Mouse (Mus musculus): ENCODE measurements around the gene Lmx1a. TPM values are rescaled to one million over a fixed set of nuclear protein-coding genes. Genes with fewer than 3 reads are reported as not detected.

The Lmx1a gene
- polyA plus RNA-seq, 1 experiment from 2014 or later, result 3.5 TPM

DNA sequence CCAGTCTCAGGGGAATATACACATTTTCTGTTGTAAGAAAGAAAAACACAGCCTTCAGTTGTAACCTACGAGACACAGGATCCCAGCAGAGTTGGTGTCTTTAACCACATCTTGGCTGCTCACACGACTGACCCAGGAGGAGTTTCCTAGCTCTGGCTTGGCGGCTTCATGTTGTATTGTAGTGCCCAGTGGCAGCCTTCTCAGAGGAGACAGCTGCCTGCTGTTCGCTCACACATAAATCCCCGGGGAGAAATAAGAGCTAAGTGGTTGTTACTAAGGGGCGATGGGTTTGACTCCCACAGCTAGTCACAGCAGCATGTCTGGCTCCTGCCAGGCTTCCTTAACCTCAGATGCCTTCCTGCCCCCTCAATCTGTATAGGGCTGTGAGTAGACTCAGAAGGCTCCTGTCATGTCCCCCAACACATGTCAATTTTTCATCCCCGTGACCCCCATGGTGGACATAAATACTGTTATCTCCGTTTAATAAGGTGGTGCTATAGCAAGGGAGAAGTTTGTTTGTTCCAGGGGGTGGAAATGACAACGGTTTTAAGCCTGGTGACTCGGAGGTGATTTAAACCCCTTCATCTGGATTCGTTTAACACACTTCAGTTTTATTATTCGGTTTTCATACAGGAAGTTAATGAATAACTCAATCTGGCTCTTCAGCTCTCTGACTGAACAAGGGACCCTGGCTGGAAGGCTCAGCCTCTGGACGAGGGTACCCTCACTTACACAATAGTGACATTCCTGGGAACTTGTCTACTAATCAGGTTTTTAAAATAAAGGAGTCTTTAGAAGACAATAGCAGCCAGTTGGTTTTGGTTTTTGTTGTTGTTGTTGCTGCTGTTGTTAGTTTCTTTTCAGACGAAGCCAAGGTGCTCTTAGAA lies 65.8 kb downstream of the Lmx1a start:
- Histone ChIP-seq H3K27ac (ENCODE audit: poor library complexity, severe bottlenecking) (no peak overlapping the region), H3K27me3 (replicated peaks) (peaks cover 8% of the 10 kb centered on the region; the same call in 1 of the 2 replicates), H3K9ac (no peak overlapping the region), H3K4me3 (no peak overlapping the region), H3K4me1 (replicated peaks) (no peaks in the 10 kb centered on the region), H3K36me3 (no peaks in the 10 kb centered on the region), H3K9me3 (replicated peaks) (no peaks in the 10 kb centered on the region), H3K4me2 (no peak overlapping the region)
- ATAC-seq (ENCODE audit: insufficient number of reproducible peaks, low FRiP score), result no peak
- 31% methylated on average over 14 of the region's 14 CpGs for WGBS

DNA sequence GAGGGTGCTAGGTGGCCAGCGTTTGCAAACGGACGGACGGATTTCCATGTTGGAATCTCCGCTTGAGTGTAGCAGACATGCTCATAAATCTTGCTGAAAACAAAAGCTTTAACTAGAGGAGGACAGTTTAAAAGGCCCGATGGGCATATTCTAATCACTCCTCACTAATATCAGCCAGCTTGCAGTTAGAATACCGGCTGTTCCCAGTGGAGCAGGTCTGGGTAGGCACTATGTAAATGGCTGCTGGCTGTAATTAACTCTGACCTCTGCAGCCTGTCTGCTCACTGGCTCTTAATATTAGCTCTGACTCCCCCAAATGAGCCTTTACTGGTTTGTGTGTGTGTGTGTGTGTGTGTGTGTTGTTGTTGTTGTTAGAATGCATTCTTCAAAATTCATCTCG lies 69.2 kb downstream of the Lmx1a start:
- Histone ChIP-seq H3K27ac (ENCODE audit: poor library complexity, severe bottlenecking) (no peak overlapping the region), H3K4me1 (replicated peaks) (no peaks in the 10 kb centered on the region; the same call in 1 of the 2 replicates), H3K27me3 (replicated peaks) (peaks cover 28% of the 10 kb centered on the region), H3K9ac (no peak overlapping the region), H3K9me3 (replicated peaks) (no peaks in the 10 kb centered on the region), H3K4me3 (no peak overlapping the region), H3K36me3 (no peaks in the 10 kb centered on the region), H3K4me2 (no peak overlapping the region)
- no peak for ATAC-seq (ENCODE audit: insufficient number of reproducible peaks, low FRiP score)
- WGBS, result 76% methylated on average over 8 of the region's 8 CpGs

DNA sequence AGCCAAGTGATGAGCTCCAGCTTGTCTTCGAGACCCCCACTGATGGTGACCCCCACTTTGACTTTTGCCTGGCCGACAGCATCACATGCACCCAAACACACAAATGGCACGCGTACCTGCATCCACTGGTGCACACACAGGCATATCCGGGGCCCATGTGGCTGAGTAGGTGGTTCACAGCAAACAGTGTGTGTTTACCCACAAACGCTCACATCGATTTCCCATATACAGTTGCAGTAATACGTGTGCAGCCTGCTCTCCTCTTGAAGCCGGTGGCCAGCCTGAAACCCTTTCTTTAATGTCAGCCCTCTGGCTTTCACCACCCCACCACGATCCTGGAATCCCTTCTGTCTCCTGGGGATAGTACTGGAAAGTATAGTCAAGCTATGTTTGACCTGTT lies 71.3 kb downstream of the Lmx1a start:
- Histone ChIP-seq H3K4me1 (replicated peaks) (no peaks in the 10 kb centered on the region; the same call in 1 of the 2 replicates), H3K4me3 (no peak overlapping the region), H3K9ac (no peak overlapping the region), H3K27me3 (replicated peaks) (peaks cover 31% of the 10 kb centered on the region), H3K4me2 (no peak overlapping the region), H3K36me3 (no peaks in the 10 kb centered on the region), H3K27ac (ENCODE audit: poor library complexity, severe bottlenecking) (no peak overlapping the region), H3K9me3 (replicated peaks) (no peaks in the 10 kb centered on the region)
- WGBS, result 77% methylated on average over 10 of the region's 10 CpGs
- ATAC-seq (ENCODE audit: insufficient number of reproducible peaks, low FRiP score), result no peak

DNA sequence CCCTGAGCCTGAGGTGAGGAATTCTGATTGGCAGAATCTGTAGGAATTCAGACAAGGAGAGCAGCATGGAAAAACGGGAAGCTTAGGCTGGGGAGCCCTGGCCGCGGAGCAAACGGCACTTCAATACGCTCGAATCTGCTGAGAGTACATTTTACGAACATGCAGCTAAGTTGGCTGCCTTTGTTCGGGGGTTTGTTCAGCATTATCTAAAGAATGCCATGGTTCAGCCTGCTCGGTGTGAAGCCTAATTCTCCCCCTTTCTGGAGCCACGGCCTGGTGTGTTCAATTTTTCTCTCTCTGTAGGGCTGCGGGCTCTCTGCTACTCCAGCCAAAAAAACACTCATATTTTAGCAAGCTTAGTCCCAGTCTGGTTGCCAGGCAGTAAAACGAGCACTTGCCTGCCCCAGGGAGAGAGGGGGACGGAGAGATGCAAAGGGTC lies 72.8 kb downstream of the Lmx1a start:
- no peak overlapping the region for H3K9ac ChIP-seq
- H3K4me1 ChIP-seq (replicated peaks), result no peaks in the 10 kb centered on the region; the same call in 1 of the 2 replicates
- H3K27ac ChIP-seq (ENCODE audit: poor library complexity, severe bottlenecking), result no peak overlapping the region
- no peaks in the 10 kb centered on the region for H3K9me3 ChIP-seq (replicated peaks)
- no peaks in the 10 kb centered on the region for H3K36me3 ChIP-seq
- no peak for ATAC-seq (ENCODE audit: insufficient number of reproducible peaks, low FRiP score)
- H3K4me2 ChIP-seq, result peak overlapping the region; percentile 38
- peaks cover 31% of the 10 kb centered on the region for H3K27me3 ChIP-seq (replicated peaks)
- H3K4me3 ChIP-seq, result no peak overlapping the region
- 23% methylated on average over 13 of the region's 13 CpGs for WGBS

DNA sequence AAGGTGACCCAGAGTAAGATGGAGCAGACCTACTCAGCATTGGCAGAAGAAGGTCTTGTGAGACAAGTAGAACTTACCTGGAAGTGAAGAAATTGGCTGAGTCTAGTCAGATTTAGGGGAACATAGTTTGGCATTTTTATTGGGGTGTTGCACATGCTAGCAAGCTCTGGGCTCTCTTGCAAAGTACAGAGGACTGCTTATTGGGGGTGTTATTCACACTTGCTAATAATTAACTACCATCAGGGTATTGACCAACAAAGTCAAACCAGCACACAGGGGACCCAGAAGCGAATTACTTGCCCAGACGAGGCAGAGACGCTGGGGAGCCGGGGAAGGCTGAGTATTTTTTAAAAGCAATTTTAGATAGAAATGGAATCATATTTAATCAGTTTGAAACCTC lies 77.6 kb downstream of the Lmx1a start:
- Histone ChIP-seq H3K9me3 (replicated peaks) (no peaks in the 10 kb centered on the region), H3K36me3 (no peaks in the 10 kb centered on the region), H3K27ac (ENCODE audit: poor library complexity, severe bottlenecking) (no peak overlapping the region), H3K9ac (no peak overlapping the region), H3K4me3 (no peak overlapping the region), H3K4me1 (replicated peaks) (no peaks in the 10 kb centered on the region; the same call in 1 of the 2 replicates), H3K4me2 (no peak overlapping the region), H3K27me3 (replicated peaks) (peaks cover 18% of the 10 kb centered on the region)
- 72% methylated on average over 4 of the region's 4 CpGs for WGBS
- ATAC-seq (ENCODE audit: insufficient number of reproducible peaks, low FRiP score), result no peak

DNA sequence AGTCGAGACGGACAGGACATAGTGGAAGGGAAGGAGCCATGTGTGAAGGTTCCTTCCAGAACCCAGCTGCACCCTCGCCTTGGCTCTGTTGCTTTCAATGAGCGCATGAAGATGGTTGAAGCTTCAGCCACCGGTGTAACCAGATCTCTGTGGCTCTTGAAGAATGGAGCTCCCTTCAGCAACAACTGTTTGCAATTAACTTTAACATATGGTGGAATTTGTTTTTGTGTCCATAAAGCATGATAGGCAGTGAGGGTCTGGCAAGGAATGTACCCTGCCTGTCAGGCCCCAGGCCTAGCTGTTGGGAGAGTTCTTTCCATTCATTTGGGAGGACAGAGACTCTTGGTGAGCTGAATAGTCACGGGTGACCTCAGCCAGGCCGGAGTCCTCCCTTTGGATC lies 81.4 kb downstream of the Lmx1a start:
- ATAC-seq (ENCODE audit: insufficient number of reproducible peaks, low FRiP score), result no peak
- Histone ChIP-seq H3K27ac (ENCODE audit: poor library complexity, severe bottlenecking) (no peak overlapping the region), H3K4me1 (replicated peaks) (no peaks in the 10 kb centered on the region)

DNA sequence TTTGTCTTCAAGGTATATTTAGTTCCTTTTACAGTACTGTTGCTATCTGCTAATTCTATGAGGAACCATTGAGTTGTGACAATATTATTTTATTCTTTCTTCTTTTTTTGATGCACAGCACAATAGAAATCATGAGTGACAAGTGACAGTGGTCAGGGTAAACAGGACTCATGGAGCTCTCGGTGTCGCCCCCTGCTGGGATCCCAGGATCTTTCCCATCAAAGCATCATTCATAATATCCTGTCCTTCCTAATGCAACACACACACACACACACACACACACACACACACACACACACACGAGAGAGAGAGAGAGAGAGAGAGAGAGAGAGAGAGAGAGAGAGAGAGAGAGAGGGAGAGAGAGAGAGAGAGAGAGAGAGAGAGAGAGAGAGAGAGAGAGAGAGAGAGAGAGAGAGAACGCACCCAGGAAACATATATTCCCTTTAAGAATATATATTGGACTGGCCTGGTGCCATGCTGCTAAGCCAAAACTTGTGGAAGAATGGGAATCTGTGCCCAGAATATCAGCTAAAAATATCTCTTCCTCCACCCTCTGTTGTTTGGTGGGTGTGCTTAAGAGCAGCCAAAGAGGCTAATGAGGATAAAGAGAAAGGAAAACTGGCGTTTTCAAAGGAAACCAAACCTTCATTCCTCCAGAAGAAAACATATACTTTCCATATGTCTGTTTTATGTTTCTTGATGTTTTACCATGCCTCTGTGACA lies 90.9 kb downstream of the Lmx1a start:
- no peak for ATAC-seq (ENCODE audit: insufficient number of reproducible peaks, low FRiP score)
- WGBS, result 66% methylated on average over 4 of the region's 5 CpGs
- Histone ChIP-seq H3K36me3 (no peaks in the 10 kb centered on the region), H3K27ac (ENCODE audit: poor library complexity, severe bottlenecking) (no peak overlapping the region), H3K4me1 (replicated peaks) (peaks cover 4% of the 10 kb centered on the region; the same call in 1 of the 2 replicates), H3K4me2 (no peak overlapping the region), H3K4me3 (no peak overlapping the region), H3K9me3 (replicated peaks) (no peaks in the 10 kb centered on the region), H3K27me3 (replicated peaks) (peaks cover 5% of the 10 kb centered on the region; the same call in 1 of the 2 replicates), H3K9ac (no peak overlapping the region)

More for the DNA sequence above, 81.4 kb downstream of the Lmx1a start:
- H3K9me3 ChIP-seq (replicated peaks), result no peaks in the 10 kb centered on the region
- no peak overlapping the region for H3K9ac ChIP-seq
- WGBS, result 79% methylated on average over 7 of the region's 7 CpGs
- no peak overlapping the region for H3K4me3 ChIP-seq
- no peak overlapping the region for H3K4me2 ChIP-seq
- H3K36me3 ChIP-seq, result no peaks in the 10 kb centered on the region
- 0 out of 2 replicates have a peak, but pooled peaks cover 3% of the 10 kb centered on the region for H3K27me3 ChIP-seq (replicated peaks)

DNA sequence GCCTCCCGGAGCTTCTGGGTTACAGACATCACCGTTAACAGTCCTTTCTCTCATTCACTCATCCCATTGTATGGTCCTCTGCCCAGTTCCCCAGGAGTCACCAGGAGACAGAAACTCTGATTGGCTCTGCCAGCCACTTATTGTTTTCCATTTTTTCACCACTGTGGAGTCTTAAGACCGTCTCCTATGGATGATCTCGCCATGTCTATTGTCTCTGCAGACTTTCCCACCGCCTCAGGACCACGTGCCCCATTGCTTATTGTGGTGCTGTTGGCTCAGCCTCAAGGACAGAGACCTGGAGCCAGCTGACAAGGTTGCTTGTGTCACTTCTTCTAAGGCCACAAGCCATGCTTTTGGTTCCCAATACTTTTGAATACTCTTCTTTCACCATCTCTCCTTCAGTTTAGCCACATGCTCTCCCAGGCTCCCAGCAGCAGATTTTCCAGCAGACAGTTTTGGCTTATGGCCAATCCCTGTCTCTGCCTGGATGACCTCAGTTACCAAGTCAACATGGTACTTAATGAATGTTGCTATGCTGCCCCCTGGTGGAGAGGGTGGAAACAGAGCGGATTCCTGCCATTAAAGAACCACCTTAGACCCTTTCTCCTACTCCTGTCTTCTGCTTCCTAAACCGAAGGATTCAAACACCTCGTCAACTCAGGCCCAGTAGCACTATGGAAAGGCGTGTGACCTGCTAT lies 92.9 kb downstream of the Lmx1a start:
- Histone ChIP-seq H3K36me3 (no peaks in the 10 kb centered on the region), H3K4me2 (no peak overlapping the region), H3K4me3 (no peak overlapping the region), H3K4me1 (replicated peaks) (peaks cover 4% of the 10 kb centered on the region; the same call in 1 of the 2 replicates), H3K27ac (ENCODE audit: poor library complexity, severe bottlenecking) (no peak overlapping the region), H3K9me3 (replicated peaks) (no peaks in the 10 kb centered on the region), H3K27me3 (replicated peaks) (peaks cover 10% of the 10 kb centered on the region; the same call in 1 of the 2 replicates), H3K9ac (no peak overlapping the region)
- 58% methylated on average over 10 of the region's 10 CpGs for WGBS
- ATAC-seq (ENCODE audit: insufficient number of reproducible peaks, low FRiP score), result peak; percentile 6; the same call in 1 of the 2 replicates

DNA sequence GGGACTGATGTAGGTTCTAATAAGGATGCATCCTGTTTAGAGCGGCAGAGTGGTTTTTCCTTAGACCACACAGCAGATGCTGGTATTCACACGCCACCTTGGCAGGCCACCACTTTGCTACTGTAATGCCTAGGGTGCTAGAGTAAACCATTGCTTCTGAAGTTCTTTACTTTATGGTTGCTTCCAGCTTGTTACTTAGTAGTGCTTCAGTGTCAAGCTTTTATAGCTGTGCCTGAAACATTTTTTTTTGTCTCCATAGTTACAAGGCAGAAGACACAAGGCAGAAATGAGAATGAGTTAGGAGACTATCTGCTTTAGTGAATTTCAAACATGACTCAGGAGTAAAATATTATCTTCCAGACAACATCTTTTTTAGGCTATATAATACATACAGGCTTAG lies 95.0 kb downstream of the Lmx1a start:
- Histone ChIP-seq H3K4me1 (replicated peaks) (peaks cover 4% of the 10 kb centered on the region; the same call in 1 of the 2 replicates), H3K9me3 (replicated peaks) (no peaks in the 10 kb centered on the region), H3K27me3 (replicated peaks) (peaks cover 10% of the 10 kb centered on the region; the same call in 1 of the 2 replicates), H3K4me3 (no peak overlapping the region), H3K36me3 (no peaks in the 10 kb centered on the region), H3K9ac (no peak overlapping the region), H3K27ac (ENCODE audit: poor library complexity, severe bottlenecking) (no peak overlapping the region), H3K4me2 (no peak overlapping the region)
- WGBS, result 80% methylated on average over 2 of the region's 2 CpGs
- no peak for ATAC-seq (ENCODE audit: insufficient number of reproducible peaks, low FRiP score)

DNA sequence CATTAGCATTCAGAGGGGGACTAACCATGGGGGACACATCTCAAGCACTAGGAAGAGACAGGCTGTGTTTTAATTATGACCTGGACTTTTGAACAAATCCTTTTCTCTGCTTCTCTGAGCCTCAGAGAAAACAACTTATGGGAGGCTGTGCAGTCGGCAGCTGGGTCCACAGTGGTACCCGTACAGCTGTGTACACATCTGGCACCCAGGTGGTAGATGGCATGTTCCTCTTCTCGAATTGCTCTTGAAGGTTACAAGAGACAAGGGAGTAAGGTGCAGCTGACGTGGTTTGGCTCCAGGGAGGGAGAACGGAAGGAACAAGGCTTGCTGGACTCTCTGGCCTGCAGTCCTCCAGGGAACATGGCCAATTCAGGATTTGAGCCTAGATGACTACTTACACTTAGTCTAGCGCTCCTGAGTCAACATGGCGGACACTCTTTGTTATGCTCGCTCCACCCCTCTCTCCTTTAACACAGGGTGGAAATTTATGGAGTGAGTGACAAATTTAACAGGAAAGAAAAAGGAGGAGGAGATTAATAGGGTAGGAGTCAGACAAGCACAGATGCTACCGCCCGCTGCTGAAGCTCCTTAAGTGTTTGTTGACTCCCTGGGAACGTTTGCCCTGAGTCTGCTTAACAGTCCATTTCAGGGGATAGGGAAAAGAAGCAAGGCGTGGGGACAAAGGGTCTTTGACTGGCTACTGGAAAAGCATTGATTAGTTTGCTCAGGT lies 99.8 kb downstream of the Lmx1a start:
- Histone ChIP-seq H3K36me3 (no peaks in the 10 kb centered on the region), H3K9me3 (replicated peaks) (no peaks in the 10 kb centered on the region), H3K9ac (no peak overlapping the region), H3K4me3 (no peak overlapping the region), H3K4me1 (replicated peaks) (peaks cover 7% of the 10 kb centered on the region), H3K4me2 (no peak overlapping the region), H3K27me3 (replicated peaks) (peaks cover 6% of the 10 kb centered on the region; the same call in 1 of the 2 replicates), H3K27ac (ENCODE audit: poor library complexity, severe bottlenecking) (no peak overlapping the region)
- no peak for ATAC-seq (ENCODE audit: insufficient number of reproducible peaks, low FRiP score)
- 70% methylated on average over 12 of the region's 12 CpGs for WGBS
